Mouse (Mus musculus): ENCODE measurements around the gene Ccdc81. TPM values are rescaled to one million over a fixed set of nuclear protein-coding genes. Genes with fewer than 3 reads are reported as not detected.

Gene Ccdc81
- polyA plus RNA-seq (2012; ENCODE audit: insufficient read depth, insufficient read length, missing spikeins) = not detected in 2 replicates

GRCm38 (mm10) chr7:89903442-89904343, at the start of gene Ccdc81:
Gene Ccdc81, minus strand, starts transcription at chr7:89903629.
- Histone ChIP-seq H3K4me1 (ENCODE audit: control insufficient read depth, insufficient read depth, insufficient read length, low read length) (0 out of 2 replicates have a peak, but pooled peaks cover 2% of the 10 kb centered on the region), H3K4me3 (ENCODE audit: insufficient read depth, low read depth, low read length) (no peak within 1 kb of the TSS), H3K27ac (replicated peaks; ENCODE audit: low read depth, low read length) (no peak within 1 kb of the TSS)

GRCm38 (mm10) chr7:89949403-89949802, 46.0 kb upstream of the Ccdc81 start:
- no peak overlapping the region for H3K27ac ChIP-seq (replicated peaks; ENCODE audit: low read depth, low read length)
- no peaks in the 10 kb centered on the region for H3K4me1 ChIP-seq (ENCODE audit: control insufficient read depth, insufficient read depth, insufficient read length, low read length)
- no peak overlapping the region for H3K4me3 ChIP-seq (ENCODE audit: insufficient read depth, low read depth, low read length)

GRCm38 (mm10) chr7:89948026-89948425, 44.6 kb upstream of the Ccdc81 start:
- H3K4me1 ChIP-seq (ENCODE audit: control insufficient read depth, insufficient read depth, insufficient read length, low read length) = no peaks in the 10 kb centered on the region
- H3K4me3 ChIP-seq (ENCODE audit: insufficient read depth, low read depth, low read length) = no peak overlapping the region
- no peak overlapping the region for H3K27ac ChIP-seq (replicated peaks; ENCODE audit: low read depth, low read length)

- Histone ChIP-seq H3K4me1 (ENCODE audit: control insufficient read depth, insufficient read depth, insufficient read length, low read length) (peaks cover 4% of the 10 kb centered on the region; the same call in 1 of the 2 replicates), H3K27ac (replicated peaks; ENCODE audit: low read depth, low read length) (peak within 1 kb of the TSS; percentile 75), H3K4me3 (ENCODE audit: insufficient read depth, low read depth, low read length) (peak within 1 kb of the TSS; percentile 83)
These were observed 37.4 kb upstream of the Ccdc81 start, which contains the start of gene Hikeshi for GRCm38 (mm10) chr7:89940571-89941463. Gene Hikeshi, minus strand, starts transcription at chr7:89941204.

GRCm38 (mm10) chr7:89939497-89940353, 36.3 kb upstream of the Ccdc81 start:
- Histone ChIP-seq H3K4me1 (ENCODE audit: control insufficient read depth, insufficient read depth, insufficient read length, low read length) (peaks cover 4% of the 10 kb centered on the region; the same call in 1 of the 2 replicates), H3K27ac (replicated peaks; ENCODE audit: low read depth, low read length) (no peak overlapping the region), H3K4me3 (ENCODE audit: insufficient read depth, low read depth, low read length) (peak overlapping the region; percentile 83)

- no peak overlapping the region for H3K4me3 ChIP-seq (ENCODE audit: insufficient read depth, low read depth, low read length)
- H3K27ac ChIP-seq (replicated peaks; ENCODE audit: low read depth, low read length) = no peak overlapping the region
- H3K4me1 ChIP-seq (ENCODE audit: control insufficient read depth, insufficient read depth, insufficient read length, low read length) = no peaks in the 10 kb centered on the region
These were observed 20.2 kb upstream of the Ccdc81 start for GRCm38 (mm10) chr7:89923441-89924180.

GRCm38 (mm10) chr7:89917776-89918175, 14.3 kb upstream of the Ccdc81 start:
- Histone ChIP-seq H3K27ac (replicated peaks; ENCODE audit: low read depth, low read length) (no peak overlapping the region), H3K4me1 (ENCODE audit: control insufficient read depth, insufficient read depth, insufficient read length, low read length) (peaks cover 2% of the 10 kb centered on the region; the same call in 1 of the 2 replicates), H3K4me3 (ENCODE audit: insufficient read depth, low read depth, low read length) (no peak overlapping the region)

- peaks cover 2% of the 10 kb centered on the region; the same call in 1 of the 2 replicates for H3K4me1 ChIP-seq (ENCODE audit: control insufficient read depth, insufficient read depth, insufficient read length, low read length)
- no peak overlapping the region for H3K27ac ChIP-seq (replicated peaks; ENCODE audit: low read depth, low read length)
- no peak overlapping the region for H3K4me3 ChIP-seq (ENCODE audit: insufficient read depth, low read depth, low read length)
These were observed 13.3 kb upstream of the Ccdc81 start for GRCm38 (mm10) chr7:89916711-89917110.

GRCm38 (mm10) chr7:89913432-89914158, 10.2 kb upstream of the Ccdc81 start:
- H3K4me1 ChIP-seq (ENCODE audit: control insufficient read depth, insufficient read depth, insufficient read length, low read length) = peaks cover 2% of the 10 kb centered on the region; the same call in 1 of the 2 replicates
- H3K27ac ChIP-seq (replicated peaks; ENCODE audit: low read depth, low read length) = no peak overlapping the region

GRCm38 (mm10) chr7:89912356-89912755, 8.9 kb upstream of the Ccdc81 start:
- Histone ChIP-seq H3K4me1 (ENCODE audit: control insufficient read depth, insufficient read depth, insufficient read length, low read length) (peaks cover 2% of the 10 kb centered on the region; the same call in 1 of the 2 replicates), H3K4me3 (ENCODE audit: insufficient read depth, low read depth, low read length) (no peak overlapping the region), H3K27ac (replicated peaks; ENCODE audit: low read depth, low read length) (no peak overlapping the region)

More at GRCm38 (mm10) chr7:89913432-89914158, 10.2 kb upstream of the Ccdc81 start:
- H3K4me3 ChIP-seq (ENCODE audit: insufficient read depth, low read depth, low read length) = no peak overlapping the region

GRCm38 (mm10) chr7:89909711-89910110, 6.3 kb upstream of the Ccdc81 start:
- Histone ChIP-seq H3K4me3 (ENCODE audit: insufficient read depth, low read depth, low read length) (no peak overlapping the region), H3K27ac (replicated peaks; ENCODE audit: low read depth, low read length) (no peak overlapping the region), H3K4me1 (ENCODE audit: control insufficient read depth, insufficient read depth, insufficient read length, low read length) (no peaks in the 10 kb centered on the region)

- H3K27ac ChIP-seq (replicated peaks; ENCODE audit: low read depth, low read length) = no peak overlapping the region
- H3K4me1 ChIP-seq (ENCODE audit: control insufficient read depth, insufficient read depth, insufficient read length, low read length) = no peaks in the 10 kb centered on the region
- H3K4me3 ChIP-seq (ENCODE audit: insufficient read depth, low read depth, low read length) = no peak overlapping the region
These were observed 5.6 kb upstream of the Ccdc81 start for GRCm38 (mm10) chr7:89908899-89909621.

GRCm38 (mm10) chr7:89908421-89908820, 5.0 kb upstream of the Ccdc81 start:
- H3K27ac ChIP-seq (replicated peaks; ENCODE audit: low read depth, low read length) = no peak overlapping the region
- H3K4me3 ChIP-seq (ENCODE audit: insufficient read depth, low read depth, low read length) = no peak overlapping the region
- no peaks in the 10 kb centered on the region for H3K4me1 ChIP-seq (ENCODE audit: control insufficient read depth, insufficient read depth, insufficient read length, low read length)

Data from brown adipose tissue, adult 24 weeks (tissue).